Mouse (Mus musculus): ENCODE data around the gene St3gal3.

Gene St3gal3

GRCm38 (mm10) chr4:117989801-117990200, 144.9 kb downstream of the St3gal3 start:
- no peak for DNase-seq (ENCODE audit: low spot score in 2 of 2)

GRCm38 (mm10) chr4:117986766-117987165, 147.9 kb downstream of the St3gal3 start:
- no peak for DNase-seq (ENCODE audit: low spot score in 2 of 2)

GRCm38 (mm10) chr4:117984993-117985587, 149.6 kb downstream of the St3gal3 start:
- DNase-seq (ENCODE audit: low spot score in 2 of 2) = peak; percentile 31 to 48

GRCm38 (mm10) chr4:117984206-117984605, 150.5 kb downstream of the St3gal3 start:
- no peak for DNase-seq (ENCODE audit: low spot score in 2 of 2)

GRCm38 (mm10) chr4:117982706-117983105, 152.0 kb downstream of the St3gal3 start:
- DNase-seq (ENCODE audit: low spot score in 2 of 2) = peak; percentile 65 to 68

GRCm38 (mm10) chr4:117981518-117981917, 153.2 kb downstream of the St3gal3 start:
- DNase-seq (ENCODE audit: low spot score in 2 of 2) = no peak

GRCm38 (mm10) chr4:117980161-117980560, 154.6 kb downstream of the St3gal3 start:
- no peak for DNase-seq (ENCODE audit: low spot score in 2 of 2)

- DNase-seq (ENCODE audit: low spot score in 2 of 2) = no peak
Observed at GRCm38 (mm10) chr4:117979181-117979580, 155.5 kb downstream of the St3gal3 start.

- DNase-seq (ENCODE audit: low spot score in 2 of 2) = no peak
Observed at GRCm38 (mm10) chr4:117978282-117978681, 156.4 kb downstream of the St3gal3 start.

GRCm38 (mm10) chr4:117977841-117978240, 156.9 kb downstream of the St3gal3 start:
- no peak for DNase-seq (ENCODE audit: low spot score in 2 of 2)

- DNase-seq (ENCODE audit: low spot score in 2 of 2) = no peak
Observed at GRCm38 (mm10) chr4:117977371-117977770, 157.3 kb downstream of the St3gal3 start.

- DNase-seq (ENCODE audit: low spot score in 2 of 2) = no peak
Observed at GRCm38 (mm10) chr4:117975820-117976219, 158.9 kb downstream of the St3gal3 start.

GRCm38 (mm10) chr4:117974719-117975118, 160.0 kb downstream of the St3gal3 start:
- peak; percentile 17 to 40 for DNase-seq (ENCODE audit: low spot score in 2 of 2)

GRCm38 (mm10) chr4:117972999-117973398, 161.7 kb downstream of the St3gal3 start:
- DNase-seq (ENCODE audit: low spot score in 2 of 2) = no peak

- DNase-seq (ENCODE audit: low spot score in 2 of 2) = no peak
Observed at GRCm38 (mm10) chr4:117964346-117965025, 170.2 kb downstream of the St3gal3 start.

GRCm38 (mm10) chr4:117957492-117957891, 177.2 kb downstream of the St3gal3 start:
- DNase-seq (ENCODE audit: low spot score in 2 of 2) = no peak

- no peak for DNase-seq (ENCODE audit: low spot score in 2 of 2)
Observed at GRCm38 (mm10) chr4:117947493-117947892, 187.2 kb downstream of the St3gal3 start.

GRCm38 (mm10) chr4:117946639-117947305, 187.9 kb downstream of the St3gal3 start:
- no peak for DNase-seq (ENCODE audit: low spot score in 2 of 2)

- no peak for DNase-seq (ENCODE audit: low spot score in 2 of 2)
Observed at GRCm38 (mm10) chr4:117943317-117943716, 191.4 kb downstream of the St3gal3 start.

GRCm38 (mm10) chr4:117936964-117937363, 197.8 kb downstream of the St3gal3 start:
- no peak for DNase-seq (ENCODE audit: low spot score in 2 of 2)

GRCm38 (mm10) chr4:117934081-117934480, 200.6 kb downstream of the St3gal3 start:
- DNase-seq (ENCODE audit: low spot score in 2 of 2) = no peak

- no peak for DNase-seq (ENCODE audit: low spot score in 2 of 2)
Observed at GRCm38 (mm10) chr4:117933248-117933647, 201.5 kb downstream of the St3gal3 start.

- DNase-seq (ENCODE audit: low spot score in 2 of 2) = no peak
Observed at GRCm38 (mm10) chr4:117929391-117929881, 205.3 kb downstream of the St3gal3 start, which contains the start of gene Artn. Artn (minus strand) TSS chr4:117929763.
